Mouse (Mus musculus): Measurements from ENCODE around the gene Paxip1. TPM values are rescaled to one million over a fixed set of nuclear protein-coding genes. Genes with fewer than 3 reads are reported as not detected.

The Paxip1 gene
- total RNA-seq, 1 experiment, result 49.3 TPM

DNA sequence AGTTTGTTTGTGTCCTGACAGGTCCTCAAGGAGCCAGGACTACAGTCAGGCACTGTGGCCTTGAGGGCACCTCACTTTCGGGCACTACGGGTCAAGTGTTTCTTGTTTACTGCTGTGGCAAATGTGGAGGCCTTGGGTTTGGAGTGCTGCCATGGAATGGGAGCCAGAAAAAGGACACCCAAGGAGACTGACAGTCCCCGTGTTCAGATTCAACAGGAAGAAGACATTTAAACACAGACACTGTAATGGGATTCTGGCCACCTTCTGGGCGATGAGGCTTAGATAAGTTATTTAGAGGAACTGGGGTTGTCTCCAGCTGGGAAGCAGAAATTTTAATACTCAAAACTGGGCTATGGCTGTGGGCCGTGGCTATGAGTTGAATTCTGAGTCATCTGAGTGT lies 60.8 kb downstream of the Paxip1 start:
- H3K4me1 ChIP-seq (ENCODE audit: control insufficient read depth in 2 of 2, insufficient read depth in 2 of 2, low read length in 2 of 2, poor library complexity in 1 of 2), result no peaks in the 10 kb centered on the region
- no peak for TF ChIP-seq MAFK (IDR thresholded peaks at IDR 0.05; ENCODE audit: insufficient read depth, low read depth, low read length)
- TF ChIP-seq ZNF384 (IDR thresholded peaks at IDR 0.05; ENCODE audit: low read depth, low read length), result no peak
- no peak for TF ChIP-seq CHD2 (IDR thresholded peaks at IDR 0.05; ENCODE audit: low read depth, low read length)
- TF ChIP-seq HCFC1 (IDR thresholded peaks at IDR 0.05; ENCODE audit: borderline replicate concordance, insufficient read depth, low read length), result no peak
- no peak for TF ChIP-seq ZC3H11A (IDR thresholded peaks at IDR 0.05; ENCODE audit: borderline replicate concordance, low read depth, low read length)
- no peak overlapping the region for H3K27ac ChIP-seq (ENCODE audit: insufficient read depth, low read depth, low read length, poor library complexity, severe bottlenecking)
- H3K36me3 ChIP-seq (ENCODE audit: control insufficient read depth, insufficient read depth, low read length, poor library complexity, severe bottlenecking), result no peaks in the 10 kb centered on the region
- H3K9ac ChIP-seq (ENCODE audit: insufficient read depth, low read depth, low read length, poor library complexity, severe bottlenecking), result no peak overlapping the region
- no peaks in the 10 kb centered on the region for H3K9me3 ChIP-seq (ENCODE audit: control insufficient read depth, insufficient read depth, low read depth, low read length)
- no peak for DNase-seq (ENCODE audit: low read depth, low spot score)
- in situ Hi-C loops (cut with MboI; ENCODE audit: low sequenced_read_pairs in 2 of 2, unreplicated experiment in 2 of 2), result no loop called here
- no peak overlapping the region for H3K4me3 ChIP-seq (ENCODE audit: insufficient read depth in 1 of 2, low read depth in 1 of 2, low read length in 2 of 2, poor library complexity in 1 of 2, severe bottlenecking in 1 of 2)

DNA sequence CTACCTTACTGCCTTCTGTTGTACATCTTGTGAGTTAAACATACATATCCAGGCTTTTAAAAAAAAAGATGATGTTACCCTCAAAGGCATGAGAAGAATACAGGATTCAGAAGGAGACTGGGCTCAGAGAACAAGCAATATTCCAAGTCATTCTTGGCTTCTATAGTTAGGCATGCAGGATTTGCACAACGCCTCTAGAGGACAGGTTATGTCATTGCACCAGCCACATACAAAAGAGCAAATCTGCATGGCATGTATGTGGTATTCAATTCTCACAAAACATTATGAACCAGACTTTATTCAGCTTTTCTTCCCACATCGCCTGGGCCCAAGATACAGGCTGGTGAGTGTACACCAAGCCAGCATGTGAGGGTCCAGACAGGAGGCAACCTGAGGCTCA lies 67.0 kb downstream of the Paxip1 start:
- H3K9ac ChIP-seq (ENCODE audit: insufficient read depth, low read depth, low read length, poor library complexity, severe bottlenecking), result no peak overlapping the region
- TF ChIP-seq CHD2 (IDR thresholded peaks at IDR 0.05; ENCODE audit: low read depth, low read length) (no peak), HCFC1 (IDR thresholded peaks at IDR 0.05; ENCODE audit: borderline replicate concordance, insufficient read depth, low read length) (no peak), MAFK (IDR thresholded peaks at IDR 0.05; ENCODE audit: insufficient read depth, low read depth, low read length) (no peak), ZNF384 (IDR thresholded peaks at IDR 0.05; ENCODE audit: low read depth, low read length) (no peak), ZC3H11A (IDR thresholded peaks at IDR 0.05; ENCODE audit: borderline replicate concordance, low read depth, low read length) (no peak)
- no peak overlapping the region for H3K27ac ChIP-seq (ENCODE audit: insufficient read depth, low read depth, low read length, poor library complexity, severe bottlenecking)
- no peak overlapping the region for H3K4me3 ChIP-seq (ENCODE audit: insufficient read depth in 1 of 2, low read depth in 1 of 2, low read length in 2 of 2, poor library complexity in 1 of 2, severe bottlenecking in 1 of 2)
- no peaks in the 10 kb centered on the region for H3K36me3 ChIP-seq (ENCODE audit: control insufficient read depth, insufficient read depth, low read length, poor library complexity, severe bottlenecking)
- no peaks in the 10 kb centered on the region for H3K4me1 ChIP-seq (ENCODE audit: control insufficient read depth in 2 of 2, insufficient read depth in 2 of 2, low read length in 2 of 2, poor library complexity in 1 of 2)
- no peak for DNase-seq (ENCODE audit: low read depth, low spot score)
- in situ Hi-C loops (cut with MboI; ENCODE audit: low sequenced_read_pairs in 2 of 2, unreplicated experiment in 2 of 2), result no loop called here
- no peaks in the 10 kb centered on the region for H3K9me3 ChIP-seq (ENCODE audit: control insufficient read depth, insufficient read depth, low read depth, low read length)

DNA sequence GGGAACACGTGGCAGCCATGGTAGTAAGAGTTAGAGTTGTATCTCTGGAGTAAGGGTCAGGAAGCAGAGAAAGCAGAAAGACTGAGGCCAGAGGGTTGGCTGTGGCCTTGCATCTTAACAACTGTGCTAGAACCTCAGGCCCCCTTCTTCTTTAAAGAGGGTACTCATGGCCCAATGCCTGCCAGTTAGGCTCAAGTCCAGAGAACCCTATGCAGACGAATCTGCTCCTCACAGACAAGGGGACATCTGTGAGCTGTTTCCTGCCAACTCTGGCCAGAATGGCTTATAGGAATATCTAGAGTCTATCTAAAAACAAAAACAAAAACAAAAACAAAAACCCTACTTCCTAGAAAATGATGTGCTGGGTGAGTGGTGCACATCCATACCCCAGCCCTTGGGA lies 72.2 kb downstream of the Paxip1 start:
- in situ Hi-C loops (cut with MboI; ENCODE audit: low sequenced_read_pairs in 2 of 2, unreplicated experiment in 2 of 2), result no loop called here
- TF ChIP-seq HCFC1 (IDR thresholded peaks at IDR 0.05; ENCODE audit: borderline replicate concordance, insufficient read depth, low read length), result no peak
- no peak for TF ChIP-seq ZNF384 (IDR thresholded peaks at IDR 0.05; ENCODE audit: low read depth, low read length)
- no peak for TF ChIP-seq CHD2 (IDR thresholded peaks at IDR 0.05; ENCODE audit: low read depth, low read length)
- no peak for TF ChIP-seq ZC3H11A (IDR thresholded peaks at IDR 0.05; ENCODE audit: borderline replicate concordance, low read depth, low read length)
- no peak for TF ChIP-seq MAFK (IDR thresholded peaks at IDR 0.05; ENCODE audit: insufficient read depth, low read depth, low read length)
- H3K27ac ChIP-seq (ENCODE audit: insufficient read depth, low read depth, low read length, poor library complexity, severe bottlenecking), result no peak overlapping the region
- H3K9ac ChIP-seq (ENCODE audit: insufficient read depth, low read depth, low read length, poor library complexity, severe bottlenecking), result no peak overlapping the region
- no peaks in the 10 kb centered on the region for H3K9me3 ChIP-seq (ENCODE audit: control insufficient read depth, insufficient read depth, low read depth, low read length)
- 0 out of 4 replicates have a peak, but pooled peaks cover 0 to under 1% of the 10 kb centered on the region in 2 experiments for H3K4me1 ChIP-seq (ENCODE audit: control insufficient read depth in 2 of 2, insufficient read depth in 2 of 2, low read length in 2 of 2, poor library complexity in 1 of 2)
- no peaks in the 10 kb centered on the region for H3K36me3 ChIP-seq (ENCODE audit: control insufficient read depth, insufficient read depth, low read length, poor library complexity, severe bottlenecking)
- H3K4me3 ChIP-seq (ENCODE audit: insufficient read depth in 1 of 2, low read depth in 1 of 2, low read length in 2 of 2, poor library complexity in 1 of 2, severe bottlenecking in 1 of 2), result no peak overlapping the region
- DNase-seq (ENCODE audit: low read depth, low spot score), result no peak

DNA sequence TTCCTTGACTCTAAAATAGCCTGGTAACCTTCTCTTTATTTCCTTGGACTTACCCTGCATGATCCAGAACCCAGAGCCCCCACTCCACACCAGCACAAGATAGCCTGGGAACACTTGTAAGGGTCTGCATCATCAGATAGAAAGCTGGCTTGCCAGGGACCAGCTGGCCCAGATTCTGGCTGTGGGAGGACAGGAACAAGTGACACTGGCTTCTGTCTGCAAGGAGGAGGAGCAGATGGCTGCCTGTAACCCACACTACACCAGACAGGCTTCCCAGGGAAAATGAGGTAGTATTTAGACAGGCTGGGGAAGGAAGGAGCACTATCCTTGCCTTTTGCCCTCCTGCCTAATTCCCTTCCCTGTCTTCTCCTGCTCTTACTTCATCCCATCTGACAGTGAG lies 74.2 kb downstream of the Paxip1 start:
- H3K9ac ChIP-seq (ENCODE audit: insufficient read depth, low read depth, low read length, poor library complexity, severe bottlenecking), result no peak overlapping the region
- no peak for TF ChIP-seq HCFC1 (IDR thresholded peaks at IDR 0.05; ENCODE audit: borderline replicate concordance, insufficient read depth, low read length)
- no peak for TF ChIP-seq MAFK (IDR thresholded peaks at IDR 0.05; ENCODE audit: insufficient read depth, low read depth, low read length)
- TF ChIP-seq ZC3H11A (IDR thresholded peaks at IDR 0.05; ENCODE audit: borderline replicate concordance, low read depth, low read length), result no peak
- TF ChIP-seq ZNF384 (IDR thresholded peaks at IDR 0.05; ENCODE audit: low read depth, low read length), result no peak
- TF ChIP-seq CHD2 (IDR thresholded peaks at IDR 0.05; ENCODE audit: low read depth, low read length), result no peak
- DNase-seq (ENCODE audit: low read depth, low spot score), result no peak
- peaks cover 0 to 4% of the 10 kb centered on the region in 2 experiments; a peak in 1 of 4 replicates for H3K4me1 ChIP-seq (ENCODE audit: control insufficient read depth in 2 of 2, insufficient read depth in 2 of 2, low read length in 2 of 2, poor library complexity in 1 of 2)
- H3K4me3 ChIP-seq (ENCODE audit: insufficient read depth in 1 of 2, low read depth in 1 of 2, low read length in 2 of 2, poor library complexity in 1 of 2, severe bottlenecking in 1 of 2), result no peak overlapping the region
- H3K9me3 ChIP-seq (ENCODE audit: control insufficient read depth, insufficient read depth, low read depth, low read length), result no peaks in the 10 kb centered on the region
- H3K27ac ChIP-seq (ENCODE audit: insufficient read depth, low read depth, low read length, poor library complexity, severe bottlenecking), result no peak overlapping the region
- no peaks in the 10 kb centered on the region for H3K36me3 ChIP-seq (ENCODE audit: control insufficient read depth, insufficient read depth, low read length, poor library complexity, severe bottlenecking)
- in situ Hi-C loops (cut with MboI; ENCODE audit: low sequenced_read_pairs in 2 of 2, unreplicated experiment in 2 of 2), result no loop called here

DNA sequence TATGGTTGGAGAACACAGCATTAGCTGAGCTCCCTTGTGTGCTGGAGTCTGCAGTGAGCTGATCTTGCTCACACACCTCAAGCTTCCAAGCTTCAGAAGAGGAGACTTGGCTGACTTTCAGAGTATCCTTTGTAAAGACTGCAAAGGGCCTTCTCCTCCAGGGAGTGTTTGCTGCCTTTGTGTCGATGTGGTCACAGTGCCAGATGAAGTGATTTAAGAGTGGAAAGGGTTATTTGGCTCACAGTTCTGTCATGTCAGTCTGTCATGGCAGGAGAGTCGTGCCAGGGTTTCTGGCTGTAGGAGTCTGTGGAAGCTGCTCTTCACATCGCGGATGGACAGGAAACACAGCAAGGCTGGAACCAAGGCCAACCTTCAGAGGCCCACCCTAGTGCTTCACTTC lies 75.5 kb downstream of the Paxip1 start:
- Histone ChIP-seq H3K36me3 (ENCODE audit: control insufficient read depth, insufficient read depth, low read length, poor library complexity, severe bottlenecking) (no peaks in the 10 kb centered on the region), H3K4me3 (ENCODE audit: insufficient read depth in 1 of 2, low read depth in 1 of 2, low read length in 2 of 2, poor library complexity in 1 of 2, severe bottlenecking in 1 of 2) (no peak overlapping the region), H3K9ac (ENCODE audit: insufficient read depth, low read depth, low read length, poor library complexity, severe bottlenecking) (no peak overlapping the region), H3K4me1 (ENCODE audit: control insufficient read depth in 2 of 2, insufficient read depth in 2 of 2, low read length in 2 of 2, poor library complexity in 1 of 2) (peaks cover 0 to 5% of the 10 kb centered on the region in 2 experiments; a peak in 1 of 4 replicates), H3K9me3 (ENCODE audit: control insufficient read depth, insufficient read depth, low read depth, low read length) (no peaks in the 10 kb centered on the region), H3K27ac (ENCODE audit: insufficient read depth, low read depth, low read length, poor library complexity, severe bottlenecking) (no peak overlapping the region)
- in situ Hi-C loops (cut with MboI; ENCODE audit: low sequenced_read_pairs in 2 of 2, unreplicated experiment in 2 of 2), result no loop called here
- no peak for DNase-seq (ENCODE audit: low read depth, low spot score)
- no peak for TF ChIP-seq HCFC1 (IDR thresholded peaks at IDR 0.05; ENCODE audit: borderline replicate concordance, insufficient read depth, low read length)

All from ES-E14 (cell line).